Mouse (Mus musculus): ENCODE results near the gene Ankrd40. TPM values are rescaled to one million over a fixed set of nuclear protein-coding genes. Genes with fewer than 3 reads are reported as not detected.
A peak's percentile ranks its signal among the peaks of the same experiment; 100 is the strongest.

The Ankrd40 gene
- total and polyA plus RNA-seq, 3 experiments: 56.0 to 98.8 (median 62.0) TPM

DNA sequence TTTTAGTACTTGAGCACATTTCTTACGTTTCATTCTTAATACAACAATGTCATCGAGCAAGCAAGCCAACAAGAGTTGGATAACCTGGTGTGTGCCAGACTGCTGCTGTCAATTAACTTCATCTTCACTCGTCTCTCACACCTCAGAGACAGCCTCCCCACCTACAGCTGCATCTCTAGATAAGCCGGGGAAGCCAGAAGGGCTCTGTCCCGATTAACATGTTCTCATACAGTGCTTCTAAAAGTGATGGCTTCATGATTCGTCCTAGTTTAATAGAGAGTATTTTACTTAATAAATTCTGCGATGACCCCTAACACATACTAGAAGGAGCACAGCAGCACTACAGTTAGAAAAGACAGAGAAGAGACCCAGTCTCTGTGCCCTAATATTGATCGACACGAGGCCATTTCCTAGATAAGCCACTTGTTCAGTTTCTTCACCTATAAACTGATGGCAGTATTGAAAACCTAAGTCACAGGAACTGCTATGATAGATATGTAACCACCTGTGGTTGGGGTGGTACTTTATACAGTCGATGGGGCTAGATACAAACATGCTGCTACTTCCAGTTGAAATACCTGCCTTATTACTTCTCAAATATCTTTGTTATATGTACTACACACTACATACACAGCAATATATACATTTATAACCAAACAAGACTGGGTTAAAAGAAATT lies 37.6 kb upstream of the Ankrd40 start:
- H3K4me2 ChIP-seq (ENCODE audit: insufficient read depth, low read depth, poor library complexity, severe bottlenecking): no peak overlapping the region
- no peak for DNase-seq (ENCODE audit: extremely low read depth)
- in situ Hi-C loops (cut with MboI; ENCODE audit: low pct_ligation_motif_present, low pct_unique_long_range_greater_than_20kb, low sequenced_read_pairs) (no loop called here), dilution Hi-C loops (cut with MboI; ENCODE audit: extremely low pct_ligation_motif_present, extremely low pct_unique_long_range_greater_than_20kb, low sequenced_read_pairs) (no loop called here)
- H3K9ac ChIP-seq (ENCODE audit: insufficient read depth, low read depth): no peak overlapping the region
- H3K27ac ChIP-seq (ENCODE audit: insufficient read depth, low read depth): no peak overlapping the region
- no peaks in the 10 kb centered on the region for H3K4me1 ChIP-seq (ENCODE audit: control insufficient read depth in 1 of 2, insufficient read depth in 2 of 2)
- TF ChIP-seq POLR2AphosphoS2 (IDR thresholded peaks at IDR 0.05; ENCODE audit: low read depth, low read length) (no peak), POLR2A (IDR thresholded peaks at IDR 0.05; ENCODE audit: low read depth, low read length) (peak; percentile 32; the same call in 1 of the 2 replicates), CHD1 (IDR thresholded peaks at IDR 0.05; ENCODE audit: low read depth, low read length) (no peak), MEF2A (IDR thresholded peaks at IDR 0.05; ENCODE audit: borderline replicate concordance, low read depth, low read length) (no peak), MAX (IDR thresholded peaks at IDR 0.05; ENCODE audit: low read length) (no peak), EP300 (IDR thresholded peaks at IDR 0.05; ENCODE audit: low read length) (no peak), SMC3 (IDR thresholded peaks at IDR 0.05; ENCODE audit: low read depth, low read length) (no peak), IRF4 (IDR thresholded peaks at IDR 0.05; ENCODE audit: low read depth, low read length) (no peak)
- peaks cover 79 to 100% of the 10 kb centered on the region in 2 experiments for H3K36me3 ChIP-seq (replicated peaks in 1 of 2; ENCODE audit: control insufficient read depth in 1 of 2, insufficient read depth in 1 of 2, low read length in 1 of 2)
- H3K4me3 ChIP-seq (replicated peaks in 1 of 3; ENCODE audit: low read depth in 2 of 3, low read length in 2 of 3, poor library complexity in 1 of 3): no peak overlapping the region
- H3K9me3 ChIP-seq (replicated peaks; ENCODE audit: low read length): no peaks in the 10 kb centered on the region
- no peaks in the 10 kb centered on the region for H3K27me3 ChIP-seq (replicated peaks)
- peaks cover 19% of the 10 kb centered on the region for H3K79me2 ChIP-seq (replicated peaks; ENCODE audit: control insufficient read depth, extremely low read depth, insufficient read depth, poor library complexity, severe bottlenecking)

GRCm38 (mm10) chr11:94294996-94295845 lies 32.6 kb upstream of the Ankrd40 start:
- Histone ChIP-seq H3K9ac (ENCODE audit: insufficient read depth, low read depth) (no peak overlapping the region), H3K4me1 (ENCODE audit: control insufficient read depth in 1 of 2, insufficient read depth in 2 of 2) (no peaks in the 10 kb centered on the region), H3K79me2 (replicated peaks; ENCODE audit: control insufficient read depth, extremely low read depth, insufficient read depth, poor library complexity, severe bottlenecking) (peaks cover 40% of the 10 kb centered on the region), H3K9me3 (replicated peaks; ENCODE audit: low read length) (no peaks in the 10 kb centered on the region), H3K36me3 (replicated peaks in 1 of 2; ENCODE audit: control insufficient read depth in 1 of 2, insufficient read depth in 1 of 2, low read length in 1 of 2) (peaks cover 77 to 98% of the 10 kb centered on the region in 2 experiments), H3K27ac (ENCODE audit: insufficient read depth, low read depth) (no peak overlapping the region), H3K4me2 (ENCODE audit: insufficient read depth, low read depth, poor library complexity, severe bottlenecking) (no peak overlapping the region), H3K27me3 (replicated peaks) (no peaks in the 10 kb centered on the region), H3K4me3 (replicated peaks in 1 of 3; ENCODE audit: low read depth in 2 of 3, low read length in 2 of 3, poor library complexity in 1 of 3) (no peak overlapping the region)
- TF ChIP-seq MYC (IDR thresholded peaks at IDR 0.05; ENCODE audit: low read depth, low read length): no peak
- TF ChIP-seq BHLHE40 (IDR thresholded peaks at IDR 0.05; ENCODE audit: low read depth, low read length): no peak
- TF ChIP-seq MAFK (IDR thresholded peaks at IDR 0.05; ENCODE audit: insufficient replicate concordance, low read length): no peak
- no peak for TF ChIP-seq ZMIZ1 (IDR thresholded peaks at IDR 0.05; ENCODE audit: low read depth, low read length)
- no peak for TF ChIP-seq CHD1 (IDR thresholded peaks at IDR 0.05; ENCODE audit: low read depth, low read length)
- TF ChIP-seq POLR2AphosphoS2 (IDR thresholded peaks at IDR 0.05; ENCODE audit: low read depth, low read length): no peak
- no peak for TF ChIP-seq USF2 (conservative IDR thresholded peaks at IDR 0.05; ENCODE audit: low read depth, low read length)
- TF ChIP-seq UBTF (IDR thresholded peaks at IDR 0.05; ENCODE audit: low read depth, low read length): no peak
- TF ChIP-seq RCOR1 (conservative IDR thresholded peaks at IDR 0.05; ENCODE audit: low read depth, low read length): no peak
- dilution Hi-C loops (cut with MboI; ENCODE audit: extremely low pct_ligation_motif_present, extremely low pct_unique_long_range_greater_than_20kb, low sequenced_read_pairs): no loop called here
- in situ Hi-C loops (cut with MboI; ENCODE audit: low pct_ligation_motif_present, low pct_unique_long_range_greater_than_20kb, low sequenced_read_pairs): no loop called here
- DNase-seq (ENCODE audit: extremely low read depth): no peak
